Comparison of ENCODE assay signal across 8 mouse cellular contexts in genomic region chrX:12155842-12156291, GRCm38 (mm10). TPM values are rescaled to one million over a fixed set of nuclear protein-coding genes. Genes with fewer than 3 reads are reported as not detected.
DNase-seq lines count a peak whose midpoint lies in the region; ATAC-seq lines count a peak whose summit lies in the region.
"Had no signal": no experiment of that assay in that cellular context is flagged by ENCODE, and none has a peak within 500 bp of the region (broad histone marks: within the 10 kb centered on the region; RNA-seq: fewer than 3 reads in every experiment).

No protein-coding gene starts in this region.

- no peak for ATAC-seq in embryonic facial prominence, embryonic 15.5 days (ENCODE audit: insufficient number of reproducible peaks, low FRiP score, low TSS enrichment, low read depth)
- no peak for ATAC-seq in limb, embryonic 15.5 days (ENCODE audit: insufficient number of reproducible peaks, low FRiP score, low TSS enrichment, low read depth)
- no peak for ATAC-seq in midbrain, embryonic 16.5 days

- no peaks in the 10 kb centered on the region for H3K36me3 ChIP-seq in embryonic facial prominence, embryonic 15.5 days
- H3K36me3 ChIP-seq in limb, embryonic 15.5 days, result no peaks in the 10 kb centered on the region
- H3K36me3 ChIP-seq in midbrain, embryonic 16.5 days (ENCODE audit: control insufficient read depth, insufficient read depth, low read length), result no peaks in the 10 kb centered on the region

- DNase-seq in urinary bladder, adult 2 months (ENCODE audit: low spot score), result peak; percentile 35
- no peak for DNase-seq in urinary bladder, postnatal 10 days (ENCODE audit: low spot score)
- peak; percentile 41 for DNase-seq in heart, postnatal 25 days (ENCODE audit: low spot score)
- no peak for DNase-seq in layer of hippocampus, adult 8-10 months (ENCODE audit: low spot score in 2 of 2)

- H3K4me3 ChIP-seq in embryonic facial prominence, embryonic 15.5 days (replicated peaks), result peak overlapping the region; percentile 30
- H3K4me3 ChIP-seq in limb, embryonic 15.5 days, result peak overlapping the region; percentile 26
- peak overlapping the region; percentile 24 for H3K4me3 ChIP-seq in midbrain, embryonic 16.5 days (ENCODE audit: low read depth, low read length)
- H3K4me3 ChIP-seq: erythroblast, embryonic 14.5 days had no signal

- peaks cover 67% of the 10 kb centered on the region for H3K27me3 ChIP-seq in embryonic facial prominence, embryonic 15.5 days
- peaks cover 91% of the 10 kb centered on the region for H3K27me3 ChIP-seq in limb, embryonic 15.5 days
- peaks cover 37% of the 10 kb centered on the region for H3K27me3 ChIP-seq in midbrain, embryonic 16.5 days (ENCODE audit: control insufficient read depth, insufficient read depth, low read depth, low read length)

- 0 out of 2 replicates have a peak overlapping the region, but pooled peaks have one; percentile 9 for H3K9ac ChIP-seq in embryonic facial prominence, embryonic 15.5 days
- no peak overlapping the region for H3K9ac ChIP-seq in limb, embryonic 15.5 days
- H3K9ac ChIP-seq in midbrain, embryonic 16.5 days (ENCODE audit: low read depth, low read length), result peak overlapping the region; percentile 21

- H3K27ac ChIP-seq in embryonic facial prominence, embryonic 15.5 days (replicated peaks), result no peak overlapping the region
- 0 out of 2 replicates have a peak overlapping the region, but pooled peaks have one; percentile 22 for H3K27ac ChIP-seq in limb, embryonic 15.5 days
- H3K27ac ChIP-seq in midbrain, embryonic 16.5 days (ENCODE audit: low read length), result no peak overlapping the region

- peaks cover 57% of the 10 kb centered on the region for H3K4me1 ChIP-seq in embryonic facial prominence, embryonic 15.5 days
- H3K4me1 ChIP-seq in limb, embryonic 15.5 days, result peaks cover 52% of the 10 kb centered on the region
- peaks cover 12% of the 10 kb centered on the region for H3K4me1 ChIP-seq in midbrain, embryonic 16.5 days (ENCODE audit: control insufficient read depth, insufficient read depth, low read length)

- WGBS in embryonic facial prominence, embryonic 15.5 days, result 14% methylated on average over 30 of the region's 30 CpGs
- WGBS in limb, embryonic 15.5 days, result 7% methylated on average over 30 of the region's 30 CpGs
- 8% methylated on average over 29 of the region's 30 CpGs for WGBS in midbrain, embryonic 16.5 days

- intact Hi-C loops in heart, postnatal 25 days (cut with DNase I), result loop anchor here (2.0 to 10.0 kb wide), 5 partner anchors 21 to 521 kb away; no protein-coding TSS in a partner anchor

- H3K4me2 ChIP-seq in embryonic facial prominence, embryonic 15.5 days (replicated peaks), result peak overlapping the region; percentile 51
- H3K4me2 ChIP-seq in limb, embryonic 15.5 days, result peak overlapping the region; percentile 47
- peak overlapping the region; percentile 49 for H3K4me2 ChIP-seq in midbrain, embryonic 16.5 days (ENCODE audit: low read length)

- H3K9me3 ChIP-seq in embryonic facial prominence, embryonic 15.5 days (replicated peaks), result no peaks in the 10 kb centered on the region
- no peaks in the 10 kb centered on the region for H3K9me3 ChIP-seq in limb, embryonic 15.5 days
- H3K9me3 ChIP-seq in midbrain, embryonic 16.5 days (replicated peaks; ENCODE audit: control insufficient read depth, low read length, poor library complexity, severe bottlenecking), result no peaks in the 10 kb centered on the region

RNA-seq across cellular contexts. Expression of gene Bcor, which starts 4.3 kb away (rescaled TPM):
- 7.5 and 11.9 TPM in 2 replicates for polyA plus RNA-seq in urinary bladder, adult 2 months (2012; rRNA removed)
- polyA plus RNA-seq in embryonic facial prominence, embryonic 15.5 days (2015; fragmentation: Nextera tagmentation; extraction: Ambion mirVana), result 13.9 and 14.5 TPM in 2 replicates
- 10 to 100 TPM; 22.0 to 22.7 TPM for total RNA-seq in heart, postnatal 25 days (2021)
- 12.5 and 12.8 TPM in 2 replicates for polyA plus RNA-seq in limb, embryonic 15.5 days (2015; fragmentation: Nextera tagmentation; extraction: Ambion mirVana)
- polyA plus RNA-seq in midbrain, embryonic 16.5 days (2015; fragmentation: Nextera tagmentation; extraction: Ambion mirVana), result 14.7 and 16.8 TPM in 2 replicates
- total RNA-seq in layer of hippocampus, adult 8-10 months (2022), result 10 to 100 TPM; 17.6 to 21.4 (median 20.3) TPM

Comparison
In these comparisons a context has a peak if more than half of its experiments do, and no peak if none do; other contexts are left out.
1. DNase-seq: peak in urinary bladder, adult 2 months (single experiment) and heart, postnatal 25 days (single experiment); none in urinary bladder, postnatal 10 days (single experiment) and layer of hippocampus, adult 8-10 months (0 of 2).
2. Peak in every context shown above with its lines, with median percentiles within 50 percentile points of each other: H3K4me2 ChIP-seq and H3K4me3 ChIP-seq.